Mouse (Mus musculus): Measurements from ENCODE around the gene Edn1.

The Edn1 gene

DNA sequence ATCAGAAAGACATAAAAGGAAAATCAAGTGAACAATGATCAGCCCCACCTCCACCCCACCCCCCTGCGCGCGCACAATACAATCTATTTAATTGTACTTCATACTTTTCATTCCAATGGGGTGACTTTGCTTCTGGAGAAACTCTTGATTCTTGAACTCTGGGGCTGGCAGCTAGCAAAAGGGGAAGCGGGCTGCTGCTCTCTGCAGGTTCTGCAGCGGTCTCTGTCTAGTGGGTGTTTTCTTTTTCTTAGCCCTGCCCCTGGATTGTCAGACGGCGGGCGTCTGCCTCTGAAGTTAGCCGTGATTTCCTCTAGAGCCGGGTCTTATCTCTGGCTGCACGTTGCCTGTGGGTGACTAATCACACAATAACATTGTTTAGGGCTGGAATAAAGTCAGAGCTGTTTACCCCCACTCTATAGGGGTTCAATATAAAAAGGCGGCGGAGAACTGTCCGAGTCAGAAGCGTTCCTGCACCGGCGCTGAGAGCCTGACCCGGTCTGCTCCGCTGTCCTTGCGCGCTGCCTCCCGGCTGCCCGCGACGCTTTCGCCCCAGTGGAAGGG is at the start of gene Edn1:
Edn1 (plus strand) TSS at position 316 of the 561 bp plus-strand sequence.
- no peak for DNase-seq (ENCODE audit: low read depth, low spot score)

DNA sequence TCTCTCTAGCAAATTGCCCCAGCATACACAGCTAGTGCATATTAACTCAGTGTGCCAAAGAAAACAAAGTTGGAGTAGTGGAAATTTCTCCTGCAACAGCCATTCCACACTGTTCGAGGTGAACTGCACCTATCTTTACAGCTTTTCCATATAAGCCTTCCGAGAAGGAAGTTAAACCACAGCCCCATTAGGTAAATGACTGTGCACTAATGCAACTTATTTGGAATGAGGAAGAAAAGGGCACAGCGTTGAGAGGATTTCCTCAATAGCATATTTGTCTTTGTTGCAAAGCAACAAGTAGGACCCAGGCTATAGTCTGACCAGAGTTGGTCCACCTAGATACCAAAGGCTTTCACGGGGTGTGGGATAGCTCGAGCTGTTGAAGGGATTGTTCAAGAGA is 47.5 kb upstream of the Edn1 start:
- no peak for DNase-seq (ENCODE audit: low read depth, low spot score)

DNA sequence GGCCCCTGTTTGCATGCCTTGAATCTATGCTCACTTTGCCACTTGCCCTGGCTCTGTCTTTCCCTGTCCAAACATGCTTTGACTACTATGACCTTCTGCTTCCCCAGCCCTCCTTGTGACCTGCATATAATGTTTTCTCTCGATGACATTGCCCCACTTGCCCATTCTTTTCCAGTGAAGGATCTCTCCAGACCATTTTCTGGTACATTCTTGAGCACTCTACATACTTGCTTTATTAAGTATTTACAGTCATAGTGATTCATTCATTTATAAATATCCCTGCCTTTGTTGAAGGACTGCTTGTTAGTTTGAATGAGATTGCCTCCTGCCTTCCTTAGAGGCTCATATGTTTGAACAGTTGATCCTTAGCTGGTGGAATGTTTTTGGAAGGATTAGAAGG is 46.2 kb upstream of the Edn1 start:
- DNase-seq (ENCODE audit: low read depth, low spot score) = no peak

DNA sequence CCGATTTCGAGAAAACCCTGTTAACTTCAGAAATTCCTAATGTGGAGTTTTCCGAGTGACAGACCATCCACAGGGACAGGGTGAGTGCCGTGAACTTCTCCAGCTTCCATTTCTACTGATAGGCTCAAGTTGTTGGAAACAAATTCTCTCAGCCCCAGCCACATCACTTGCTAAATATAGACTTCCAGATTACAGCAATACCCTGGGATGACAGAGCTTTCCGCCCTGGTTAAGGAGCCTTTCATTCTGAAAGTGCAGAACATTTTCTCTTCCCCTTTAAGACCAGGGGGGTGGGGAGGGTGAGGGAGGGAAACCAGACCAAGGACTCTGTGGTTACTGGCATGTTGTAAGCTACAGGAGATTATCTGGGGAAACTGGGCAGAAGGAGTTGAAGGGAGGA is 42.9 kb upstream of the Edn1 start:
- no peak for DNase-seq (ENCODE audit: low read depth, low spot score)

DNA sequence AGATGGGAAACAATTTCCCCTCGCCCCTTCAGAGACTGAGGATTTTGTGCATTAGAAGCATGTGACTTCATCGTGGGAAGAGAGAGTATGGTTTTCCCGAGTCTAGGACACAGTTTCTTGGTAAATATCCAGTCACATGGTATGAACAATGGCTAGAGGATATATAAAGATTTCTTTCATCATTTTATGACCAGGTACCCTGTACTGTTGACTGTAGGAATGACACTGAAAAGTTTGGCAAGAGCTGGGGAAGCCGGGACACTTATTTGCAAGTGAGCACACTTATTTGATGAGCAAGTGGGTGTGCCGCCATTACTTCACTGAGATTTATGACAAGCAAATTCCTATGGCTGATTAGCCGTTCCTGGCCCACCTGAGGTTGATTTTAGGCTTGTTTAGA is 40.6 kb upstream of the Edn1 start:
- DNase-seq (ENCODE audit: low read depth, low spot score) = no peak

DNA sequence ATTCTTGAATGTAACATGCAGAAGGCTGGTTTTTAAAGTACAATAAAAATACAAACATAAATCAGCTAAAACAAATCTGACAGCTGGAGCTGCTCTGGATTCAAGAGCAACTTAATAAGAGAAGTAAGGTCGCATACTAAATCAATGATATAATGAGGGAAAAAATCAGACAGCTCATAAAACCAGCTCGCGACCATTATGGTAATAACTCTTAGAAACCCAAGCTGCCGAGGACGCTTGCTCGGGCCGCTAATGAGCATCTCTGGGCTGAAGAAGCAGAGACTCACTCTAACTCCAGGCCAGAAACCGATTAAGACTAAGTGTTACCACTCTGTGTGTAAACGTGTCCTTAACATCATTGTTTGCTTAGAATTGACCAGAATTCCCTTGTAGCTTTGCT is 31.2 kb upstream of the Edn1 start:
- DNase-seq (ENCODE audit: low read depth, low spot score) = no peak

DNA sequence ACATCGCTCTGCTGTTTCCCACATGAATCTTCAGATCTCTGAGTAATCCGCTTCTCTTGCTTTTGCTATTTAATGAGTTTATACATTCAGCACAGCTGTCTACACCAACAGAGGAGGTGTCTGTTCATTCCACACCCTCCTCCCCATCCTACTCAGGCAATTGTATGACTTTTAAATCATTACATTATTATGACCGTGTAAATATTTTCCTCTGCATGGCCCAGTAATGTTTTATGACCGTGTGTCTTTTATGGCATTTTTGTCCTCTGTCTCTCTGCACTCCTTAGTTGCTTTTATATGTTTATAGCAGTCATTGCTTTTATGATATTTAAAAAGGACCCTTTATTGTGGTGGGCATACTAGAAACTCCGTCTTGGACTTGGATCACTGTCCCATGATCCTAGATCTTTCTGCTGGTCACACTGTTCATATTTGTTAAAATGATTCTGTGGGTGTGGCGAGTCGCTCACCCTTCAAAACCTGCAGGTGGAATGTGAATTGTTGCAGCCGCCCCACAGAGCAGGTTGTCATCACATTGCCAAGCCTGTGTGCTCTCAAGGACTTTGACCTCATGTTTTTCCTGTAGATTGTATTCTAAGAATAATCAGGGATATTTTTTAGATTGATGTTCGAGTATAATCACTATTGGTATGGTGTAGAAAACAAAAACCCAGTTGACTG is 24.4 kb upstream of the Edn1 start:
- DNase-seq (ENCODE audit: low read depth, low spot score) = no peak

DNA sequence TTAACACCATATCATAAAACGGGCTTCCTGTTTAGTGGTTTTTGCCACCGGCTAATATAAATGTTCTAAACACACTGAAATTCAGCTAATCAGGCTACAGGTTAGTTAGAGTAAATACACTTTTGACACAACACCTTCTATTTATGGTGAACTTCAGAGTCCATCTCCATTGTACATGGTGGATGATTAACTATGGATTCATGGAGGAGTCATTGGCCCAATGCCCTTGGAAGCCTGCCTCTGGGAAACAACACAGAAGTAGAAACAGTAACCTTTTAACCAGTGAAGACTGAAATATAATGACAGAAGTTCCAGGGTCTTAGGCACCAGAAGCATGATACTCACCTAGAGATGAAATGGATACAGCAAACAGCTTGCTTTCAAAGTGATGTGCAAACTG is 23.5 kb upstream of the Edn1 start:
- no peak for DNase-seq (ENCODE audit: low read depth, low spot score)

DNA sequence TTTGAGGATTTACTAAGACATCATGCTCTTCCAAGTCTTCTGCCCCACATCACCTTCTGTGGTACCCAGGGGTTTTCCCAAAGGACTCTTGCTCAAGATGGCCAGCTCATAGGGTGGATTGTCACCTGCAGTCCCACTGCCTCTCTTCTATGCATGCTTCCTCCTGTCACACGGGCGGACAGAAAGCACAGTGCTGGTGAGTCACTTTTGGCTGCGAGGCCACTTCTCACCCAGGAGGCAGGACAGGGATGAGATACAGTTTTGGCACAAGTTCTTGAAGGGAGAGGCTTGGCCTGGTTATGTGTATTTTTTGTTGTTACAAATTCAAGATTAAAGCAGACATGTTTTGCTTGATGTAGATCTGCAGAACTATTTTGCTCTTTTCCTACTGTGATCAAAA is 15.4 kb upstream of the Edn1 start:
- no peak for DNase-seq (ENCODE audit: low read depth, low spot score)

DNA sequence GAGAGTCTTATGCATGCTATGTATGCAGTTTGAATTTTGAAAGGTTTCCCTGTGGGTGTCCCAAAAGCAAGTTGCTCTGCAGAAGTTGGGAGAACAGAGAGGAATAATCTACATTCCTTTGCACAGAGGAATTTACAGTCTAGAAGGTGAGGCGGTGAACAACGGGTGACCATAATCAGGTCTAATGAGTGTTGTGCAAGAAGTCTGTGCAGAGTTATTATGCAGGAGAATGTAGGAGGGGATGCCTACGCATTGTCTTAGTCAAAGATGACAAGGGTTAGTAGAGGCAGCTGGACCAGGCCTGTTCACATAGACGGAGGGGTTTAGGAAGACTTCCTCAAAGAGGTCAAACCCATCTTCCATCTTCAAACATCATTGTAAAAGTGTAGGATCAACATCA is 14.5 kb upstream of the Edn1 start:
- DNase-seq (ENCODE audit: low read depth, low spot score) = no peak

DNA sequence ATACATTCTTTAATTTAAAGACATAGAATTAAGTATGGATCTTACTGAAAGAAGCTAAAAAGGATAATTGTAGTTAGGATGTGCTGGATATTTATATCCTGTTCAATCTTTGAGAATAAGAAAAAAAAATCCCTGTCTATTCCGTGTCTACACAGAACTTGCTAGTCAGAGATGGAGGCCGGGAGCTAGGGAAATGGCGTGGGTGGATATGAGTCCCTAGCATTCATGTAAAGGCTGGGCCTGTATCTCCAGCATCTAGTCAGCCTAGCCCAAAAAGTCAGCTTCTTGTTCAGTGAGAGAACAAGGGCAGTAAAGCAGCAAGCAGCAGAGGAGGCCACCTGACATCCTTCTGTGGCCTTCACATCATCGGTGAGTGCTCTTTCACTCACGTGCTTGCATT is 8.7 kb upstream of the Edn1 start:
- no peak for DNase-seq (ENCODE audit: low read depth, low spot score)

DNA sequence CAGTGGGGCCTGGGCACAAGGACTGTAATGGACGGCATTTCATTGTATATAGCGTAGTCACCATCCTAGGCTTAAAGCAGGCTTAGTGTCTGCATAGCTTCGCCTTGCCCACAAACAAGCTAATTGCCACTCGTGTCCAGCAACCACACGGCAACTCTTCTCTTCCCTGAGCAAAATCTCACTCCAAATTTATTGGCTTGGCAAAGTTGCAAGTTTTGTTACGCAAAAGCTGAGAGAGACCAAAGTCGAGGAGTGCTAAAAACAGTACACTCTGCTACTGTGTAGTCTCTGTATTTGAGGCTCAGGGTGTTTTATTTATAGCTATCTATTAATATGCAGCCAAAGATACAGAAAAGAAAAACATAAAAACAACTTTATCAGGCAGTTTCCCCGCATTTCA is 3.0 kb upstream of the Edn1 start:
- DNase-seq (ENCODE audit: low read depth, low spot score) = no peak

DNA sequence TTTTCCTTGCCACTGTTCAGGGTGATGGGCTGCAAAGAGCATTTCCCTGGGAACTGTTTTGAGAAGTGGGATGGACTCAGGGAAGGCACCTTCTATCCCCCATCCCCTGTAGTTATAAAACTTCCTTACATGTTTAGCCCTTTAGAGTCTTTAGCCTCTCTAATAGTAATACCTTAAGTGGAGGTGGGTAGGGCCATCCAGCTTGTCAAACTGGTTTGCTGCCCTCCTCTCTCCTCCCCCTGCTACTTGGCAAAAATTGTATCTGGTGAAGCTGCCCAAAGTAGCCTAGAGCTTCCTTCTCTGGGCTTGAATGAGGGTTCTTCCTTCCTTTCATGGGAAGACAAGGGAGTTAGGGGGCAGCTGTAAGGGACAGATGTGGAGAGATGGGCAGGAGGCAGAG is 2.5 kb upstream of the Edn1 start:
- no peak for DNase-seq (ENCODE audit: low read depth, low spot score)

DNA sequence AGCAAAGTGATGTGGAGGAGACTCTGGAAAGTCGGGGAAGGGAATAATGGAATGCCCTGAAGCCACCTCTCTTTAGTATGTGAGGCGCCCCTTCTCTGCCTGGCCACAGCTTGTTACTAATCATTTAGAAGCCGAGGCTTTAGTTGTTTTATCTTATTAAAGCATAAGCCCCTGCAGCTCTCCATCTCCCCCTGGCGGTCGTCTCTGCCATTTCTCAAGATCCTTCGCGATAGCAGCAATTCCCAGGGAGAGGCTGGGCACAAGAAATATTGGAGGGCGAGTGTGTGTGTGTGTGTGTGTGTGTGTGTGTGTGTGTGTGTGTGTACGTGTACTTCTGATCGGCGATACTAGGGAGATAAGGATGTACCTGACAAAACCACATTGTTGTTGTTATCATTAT is 709 bp upstream of the Edn1 start:
- no peak for DNase-seq (ENCODE audit: low read depth, low spot score)

DNA sequence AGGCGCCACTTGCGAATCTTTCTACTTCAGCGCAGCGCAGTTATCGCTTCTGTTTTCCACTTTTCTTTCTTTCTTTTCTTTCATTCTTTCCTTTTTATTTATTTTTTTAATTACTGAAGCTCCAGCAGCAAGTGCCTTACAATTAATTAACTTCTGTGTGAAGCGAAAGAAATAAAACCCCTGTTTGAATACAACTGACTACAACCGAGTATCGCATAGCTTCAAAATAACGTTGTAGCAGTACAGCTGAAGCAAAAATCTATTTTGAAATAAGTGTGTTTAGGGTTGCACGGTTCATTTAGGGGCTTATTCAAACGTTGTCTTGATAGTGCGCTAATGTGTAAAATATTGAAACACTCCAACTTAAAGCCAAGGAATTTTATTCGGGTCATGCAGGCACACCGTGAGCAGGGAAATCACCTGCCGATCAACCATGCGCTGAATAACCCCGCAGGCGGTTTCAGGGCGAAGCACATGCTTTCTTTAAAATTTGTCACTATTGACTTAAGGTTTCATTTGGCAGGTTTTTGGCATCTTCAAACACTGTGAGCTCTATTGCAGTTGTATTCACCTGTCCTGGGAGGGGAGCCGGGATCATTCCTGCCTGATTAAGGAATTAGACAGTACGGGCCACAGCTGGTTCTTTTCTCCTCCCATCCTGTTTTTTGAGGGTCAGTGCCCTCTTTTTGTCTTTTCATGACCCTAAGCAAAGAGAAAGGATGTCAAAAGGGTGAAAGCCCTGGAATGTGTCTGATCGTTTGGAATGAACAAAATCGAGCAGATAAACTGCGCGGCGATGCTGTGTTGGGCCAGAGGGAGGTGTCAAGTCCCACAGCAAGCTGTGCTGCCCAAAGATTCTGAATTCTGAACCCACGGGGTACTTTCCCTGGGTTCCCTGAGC is 935 bp downstream of the Edn1 start:
- no peak for DNase-seq (ENCODE audit: low read depth, low spot score)

DNA sequence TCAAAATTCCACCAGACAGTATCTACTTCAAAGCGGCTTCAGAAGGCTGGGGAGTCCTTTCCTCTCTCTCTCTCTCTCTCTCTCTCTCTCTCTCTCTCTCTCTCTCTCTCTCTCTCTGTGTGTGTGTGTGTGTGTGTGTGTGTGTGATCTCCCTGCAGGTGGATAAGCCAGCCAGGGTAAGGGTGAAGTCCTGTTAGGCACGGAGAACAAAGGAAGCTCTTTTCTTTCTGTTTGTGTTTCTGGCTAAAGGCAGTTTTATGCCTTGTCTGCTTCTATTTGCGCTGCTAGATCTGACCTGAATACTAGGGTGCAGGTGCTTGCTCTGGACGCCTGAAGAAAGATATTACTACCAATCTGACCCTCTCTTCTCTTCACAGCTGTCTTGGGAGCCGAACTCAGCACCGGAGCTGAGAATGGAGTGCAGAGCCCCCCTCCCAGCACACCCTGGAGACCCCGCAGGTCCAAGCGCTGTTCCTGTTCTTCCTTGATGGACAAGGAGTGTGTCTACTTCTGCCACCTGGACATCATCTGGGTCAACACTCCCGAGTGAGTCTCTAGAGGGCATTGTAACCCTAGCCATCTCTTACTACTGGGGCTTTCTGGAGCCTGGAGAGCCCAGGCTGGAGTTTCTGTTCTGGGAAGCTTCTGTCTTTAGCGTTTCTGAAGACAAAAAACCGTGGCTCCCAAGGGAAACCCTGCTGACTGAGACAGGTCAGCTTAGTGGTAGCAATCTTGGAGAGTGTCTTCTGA is 2.1 kb downstream of the Edn1 start:
- DNase-seq (ENCODE audit: low read depth, low spot score) = no peak

DNA sequence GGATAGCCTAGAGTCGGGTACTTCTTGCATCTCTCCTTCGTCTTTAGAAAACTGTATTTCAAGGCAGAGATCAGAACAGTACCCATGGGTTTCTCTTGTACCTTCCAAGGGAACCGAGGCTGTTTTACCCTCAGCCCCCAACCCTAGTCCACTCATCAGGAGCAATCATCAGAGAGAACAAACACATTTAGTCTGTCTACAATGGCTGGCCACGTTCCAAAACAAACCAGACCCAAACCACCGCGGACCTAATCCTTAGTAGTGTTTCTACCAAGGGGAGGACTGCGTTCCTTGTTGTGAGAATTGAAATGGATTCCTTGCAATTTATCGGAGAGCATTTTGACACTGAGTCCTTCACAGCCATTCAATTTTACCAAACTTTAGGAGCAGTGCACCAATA is 2.9 kb downstream of the Edn1 start:
- DNase-seq (ENCODE audit: low read depth, low spot score) = no peak

DNA sequence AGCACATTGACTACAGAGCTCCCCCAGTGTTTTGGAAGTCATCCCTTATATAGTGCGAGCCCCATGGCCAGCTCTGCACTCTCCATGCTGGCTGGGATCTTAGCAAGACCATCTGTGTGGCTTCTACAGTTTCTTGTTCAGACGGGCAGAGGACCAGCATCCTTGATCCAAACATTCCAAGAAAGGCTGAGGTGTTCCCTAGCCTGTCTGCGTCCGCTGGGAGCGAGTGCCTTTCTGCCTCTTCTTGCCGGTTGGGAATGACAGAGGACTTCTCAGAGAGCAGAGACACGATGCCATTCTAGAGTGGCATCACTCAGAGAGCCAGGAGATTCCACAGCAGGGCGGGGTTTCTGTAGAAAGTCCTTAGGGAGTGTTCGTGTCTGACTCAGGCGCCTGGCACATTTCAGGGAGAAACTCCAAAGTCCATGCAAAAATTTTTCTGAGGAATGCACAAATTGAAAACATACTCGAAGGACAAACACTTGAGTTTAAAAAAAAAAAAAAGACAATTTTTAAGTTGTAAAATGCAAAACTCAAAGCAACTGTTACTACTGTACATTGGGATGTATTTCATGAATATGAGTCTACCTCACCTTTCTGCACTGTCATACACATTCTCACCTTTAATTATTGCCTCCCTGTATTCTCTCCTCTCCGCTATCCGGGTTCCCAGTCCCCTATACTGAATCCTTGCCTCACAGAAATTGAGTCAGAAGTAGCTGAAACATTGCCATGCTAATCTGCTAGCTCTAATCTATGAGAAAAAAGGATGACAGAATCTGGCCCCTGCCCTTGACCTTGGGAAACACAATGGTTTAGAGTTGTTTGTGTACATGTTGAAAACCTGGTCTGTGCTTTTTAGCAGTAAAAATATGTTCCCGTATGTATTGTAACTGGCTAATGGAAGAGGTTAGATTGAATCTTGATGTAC is 5.9 kb downstream of the Edn1 start:
- DNase-seq (ENCODE audit: low read depth, low spot score) = no peak

DNA sequence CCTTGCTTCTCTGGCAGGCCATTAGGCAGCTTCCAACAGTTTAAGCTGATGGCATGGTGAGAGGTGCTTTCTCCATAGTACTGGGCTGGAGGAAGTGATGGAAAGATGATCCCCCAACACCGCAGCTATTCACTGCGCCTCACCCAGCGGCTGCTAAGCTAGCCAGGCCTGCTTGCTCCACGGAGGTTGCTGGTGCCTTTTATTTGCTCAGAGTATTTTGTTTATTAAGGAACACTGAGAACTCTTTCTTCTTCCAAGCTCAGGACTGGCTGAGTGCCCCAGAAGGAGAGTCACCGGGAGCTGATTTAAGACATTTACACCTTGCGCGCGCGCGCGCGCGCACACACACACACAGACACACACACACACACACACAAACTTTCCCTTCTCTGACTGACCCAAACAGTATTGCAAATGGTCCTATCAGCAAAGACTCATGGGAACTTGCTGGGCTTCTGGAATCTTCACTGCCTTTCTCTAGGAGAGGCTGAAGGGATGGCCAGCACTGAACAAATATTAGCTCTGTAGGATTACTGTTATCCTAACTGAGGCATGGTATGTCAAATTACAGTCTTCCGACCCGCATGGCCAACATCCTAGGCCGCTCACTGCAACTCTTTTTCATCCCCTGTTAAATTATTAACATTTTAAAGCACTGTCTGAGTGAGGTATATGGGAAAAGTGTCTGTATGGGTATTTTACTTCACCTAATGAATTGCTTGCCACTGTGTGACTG is 7.3 kb downstream of the Edn1 start:
- no peak for DNase-seq (ENCODE audit: low read depth, low spot score)

DNA sequence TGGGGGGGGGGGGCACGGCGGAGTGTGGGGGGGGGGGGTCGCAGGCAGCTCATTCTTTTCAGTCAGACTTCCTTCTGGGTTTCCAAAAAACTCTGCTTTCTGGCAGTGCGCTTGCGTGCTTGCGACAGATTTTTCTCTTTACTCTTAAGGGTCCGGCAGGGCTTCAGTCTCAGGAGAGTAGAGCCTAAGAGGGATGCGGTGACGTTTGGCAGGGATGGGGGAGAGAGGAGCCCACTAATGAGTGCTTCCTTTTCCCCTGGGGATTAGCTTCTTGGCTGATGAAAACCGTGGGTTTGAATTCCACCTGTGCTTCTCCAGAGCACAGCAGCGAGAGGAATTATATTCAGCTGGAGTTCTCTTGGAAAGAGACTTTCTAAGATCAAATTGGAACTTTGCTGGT is 8.5 kb downstream of the Edn1 start:
- no peak for DNase-seq (ENCODE audit: low read depth, low spot score)

Measured in WW6 (cell line).